Mouse (Mus musculus): ENCODE results near the gene Pld1. TPM values are rescaled to one million over a fixed set of nuclear protein-coding genes. Genes with fewer than 3 reads are reported as not detected.

The Pld1 gene
- polyA plus RNA-seq, 1 experiment: 2.5 TPM

DNA sequence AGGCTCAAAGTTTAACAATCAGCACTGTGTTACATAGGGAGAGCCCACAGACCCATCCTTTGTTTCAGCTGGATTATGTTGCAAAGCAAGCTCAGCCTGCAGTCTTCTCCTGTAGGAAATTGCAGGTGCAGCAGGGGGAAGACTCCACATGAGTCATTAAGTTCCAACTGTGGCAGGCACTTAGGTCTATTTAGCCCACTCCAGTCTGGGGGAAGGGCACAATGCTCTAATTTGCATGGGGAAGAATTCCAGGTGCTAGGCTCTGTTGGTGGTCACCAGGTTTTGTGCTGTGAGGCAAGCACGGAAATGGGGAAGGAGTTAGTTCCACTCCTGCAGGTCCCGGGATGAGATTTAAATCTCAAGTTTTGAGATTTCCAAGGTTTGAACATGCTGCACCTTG, 99.6 kb downstream of the Pld1 start:
- Histone ChIP-seq H3K27me3 (ENCODE audit: control insufficient read depth, insufficient read depth, insufficient read length) (no peaks in the 10 kb centered on the region), H3ac (ENCODE audit: control insufficient read depth, insufficient read length, low read depth) (no peak overlapping the region), H3K36me3 (ENCODE audit: control insufficient read depth, insufficient read depth) (peaks cover 5% of the 10 kb centered on the region), H3K4me3 (ENCODE audit: insufficient read depth, poor library complexity, severe bottlenecking) (no peak overlapping the region), H3K79me2 (ENCODE audit: control insufficient read depth, insufficient read depth) (no peaks in the 10 kb centered on the region), H3K79me3 (ENCODE audit: low read depth) (no peaks in the 10 kb centered on the region)
- TF ChIP-seq MYOG (IDR thresholded peaks at IDR 0.05; ENCODE audit: control insufficient read depth, extremely low read depth, insufficient read length) (no peak), CTCF (IDR thresholded peaks at IDR 0.05; ENCODE audit: control insufficient read depth, insufficient read depth, insufficient read length) (no peak), CEBPB (IDR thresholded peaks at IDR 0.05; ENCODE audit: low read depth) (no peak), FOSL1 (IDR thresholded peaks at IDR 0.05; ENCODE audit: insufficient read depth, low read length, poor library complexity, severe bottlenecking) (no peak), MYOD1 (IDR thresholded peaks at IDR 0.05; ENCODE audit: control insufficient read depth, insufficient read length, low read depth) (no peak)

DNA sequence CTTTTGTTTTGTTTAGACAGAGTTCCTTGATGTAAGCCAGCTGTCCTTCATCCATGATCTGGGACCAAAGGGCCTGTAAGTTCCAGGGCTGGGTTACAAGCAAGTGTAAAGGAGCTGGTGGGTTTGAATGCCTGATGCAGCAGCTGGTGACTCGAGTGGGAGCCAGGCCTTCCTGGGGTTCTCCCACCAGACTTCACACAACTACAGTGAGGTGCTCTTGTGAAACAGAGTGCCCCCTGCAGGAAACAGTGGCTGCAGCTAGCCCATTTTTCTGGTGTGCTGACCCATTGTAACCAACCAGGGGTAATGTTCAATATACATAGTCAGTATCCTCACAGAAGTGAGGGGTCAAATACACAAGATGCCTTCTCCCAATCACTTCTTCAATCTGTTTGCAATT, 101.3 kb downstream of the Pld1 start:
- no peak for TF ChIP-seq USF1 (IDR thresholded peaks at IDR 0.05; ENCODE audit: low read depth)
- TF ChIP-seq FOSL1 (IDR thresholded peaks at IDR 0.05; ENCODE audit: insufficient read depth, low read length, poor library complexity, severe bottlenecking): no peak
- no peak for TF ChIP-seq CTCF (IDR thresholded peaks at IDR 0.05; ENCODE audit: control insufficient read depth, insufficient read depth, insufficient read length)
- no peak for TF ChIP-seq MYOG (IDR thresholded peaks at IDR 0.05; ENCODE audit: control insufficient read depth, extremely low read depth, insufficient read length)
- TF ChIP-seq MYOD1 (IDR thresholded peaks at IDR 0.05; ENCODE audit: control insufficient read depth, insufficient read length, low read depth): no peak
- TF ChIP-seq CEBPB (IDR thresholded peaks at IDR 0.05; ENCODE audit: low read depth): no peak
- TF ChIP-seq MAX (IDR thresholded peaks at IDR 0.05): no peak
- Histone ChIP-seq H3ac (ENCODE audit: control insufficient read depth, insufficient read length, low read depth) (no peak overlapping the region), H3K79me3 (ENCODE audit: low read depth) (no peaks in the 10 kb centered on the region), H3K27me3 (ENCODE audit: control insufficient read depth, insufficient read depth, insufficient read length) (no peaks in the 10 kb centered on the region), H3K36me3 (ENCODE audit: control insufficient read depth, insufficient read depth) (peaks cover 5% of the 10 kb centered on the region), H3K79me2 (ENCODE audit: control insufficient read depth, insufficient read depth) (no peaks in the 10 kb centered on the region), H3K4me3 (ENCODE audit: insufficient read depth, poor library complexity, severe bottlenecking) (no peak overlapping the region)

DNA sequence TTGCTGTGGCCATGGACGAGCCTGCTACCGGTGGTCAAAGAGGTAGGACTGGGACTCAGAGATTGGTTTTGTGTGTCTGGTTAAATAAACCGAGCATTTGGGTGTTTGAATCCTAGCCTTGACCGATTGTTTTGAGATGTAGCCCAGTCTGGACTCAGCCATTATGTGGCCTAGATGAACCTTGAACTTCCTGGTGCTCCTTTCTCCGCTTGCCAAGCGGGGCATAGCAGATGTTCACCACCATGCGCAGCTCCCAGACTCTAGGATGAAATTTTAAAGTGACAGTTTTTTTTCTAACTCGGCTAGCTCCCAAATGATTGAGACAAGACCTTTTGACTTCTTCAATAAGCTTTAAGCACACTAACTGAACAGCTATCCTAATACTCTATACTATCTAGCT, 102.7 kb downstream of the Pld1 start:
- no peaks in the 10 kb centered on the region for H3K79me2 ChIP-seq (ENCODE audit: control insufficient read depth, insufficient read depth)
- H3ac ChIP-seq (ENCODE audit: control insufficient read depth, insufficient read length, low read depth): no peak overlapping the region
- no peaks in the 10 kb centered on the region for H3K79me3 ChIP-seq (ENCODE audit: low read depth)
- H3K4me3 ChIP-seq (ENCODE audit: insufficient read depth, poor library complexity, severe bottlenecking): no peak overlapping the region
- H3K27me3 ChIP-seq (ENCODE audit: control insufficient read depth, insufficient read depth, insufficient read length): no peaks in the 10 kb centered on the region
- H3K36me3 ChIP-seq (ENCODE audit: control insufficient read depth, insufficient read depth): peaks cover 5% of the 10 kb centered on the region
- TF ChIP-seq MYOD1 (IDR thresholded peaks at IDR 0.05; ENCODE audit: control insufficient read depth, insufficient read length, low read depth): no peak
- no peak for TF ChIP-seq MAX (IDR thresholded peaks at IDR 0.05)
- no peak for TF ChIP-seq FOSL1 (IDR thresholded peaks at IDR 0.05; ENCODE audit: insufficient read depth, low read length, poor library complexity, severe bottlenecking)
- TF ChIP-seq MYOG (IDR thresholded peaks at IDR 0.05; ENCODE audit: control insufficient read depth, extremely low read depth, insufficient read length): no peak
- no peak for TF ChIP-seq CTCF (IDR thresholded peaks at IDR 0.05; ENCODE audit: control insufficient read depth, insufficient read depth, insufficient read length)
- TF ChIP-seq CEBPB (IDR thresholded peaks at IDR 0.05; ENCODE audit: low read depth): no peak
- no peak for TF ChIP-seq USF1 (IDR thresholded peaks at IDR 0.05; ENCODE audit: low read depth)

DNA sequence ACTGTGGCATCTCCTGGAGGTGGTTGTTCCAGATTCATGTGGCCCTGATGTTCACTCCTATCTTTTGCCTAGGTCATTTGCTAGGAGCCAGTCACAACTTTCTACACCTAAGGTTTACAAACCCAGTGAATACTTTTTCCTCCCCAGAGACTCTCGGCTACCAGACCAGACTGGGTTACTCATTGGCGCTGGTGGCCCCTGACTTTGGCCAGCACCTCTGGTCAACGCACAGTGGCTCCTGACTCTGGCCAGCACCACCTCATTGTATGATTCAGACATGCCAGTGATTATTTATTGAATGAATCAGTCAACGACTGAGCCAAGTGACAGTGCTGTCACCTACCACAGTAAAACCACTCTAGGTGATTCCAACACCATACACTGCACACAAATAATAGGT, 103.9 kb downstream of the Pld1 start:
- Histone ChIP-seq H3K36me3 (ENCODE audit: control insufficient read depth, insufficient read depth) (peaks cover 5% of the 10 kb centered on the region), H3K79me2 (ENCODE audit: control insufficient read depth, insufficient read depth) (no peaks in the 10 kb centered on the region), H3K4me3 (ENCODE audit: insufficient read depth, poor library complexity, severe bottlenecking) (no peak overlapping the region), H3K79me3 (ENCODE audit: low read depth) (no peaks in the 10 kb centered on the region), H3K27me3 (ENCODE audit: control insufficient read depth, insufficient read depth, insufficient read length) (no peaks in the 10 kb centered on the region), H3ac (ENCODE audit: control insufficient read depth, insufficient read length, low read depth) (no peak overlapping the region)
- TF ChIP-seq USF1 (IDR thresholded peaks at IDR 0.05; ENCODE audit: low read depth) (no peak), CTCF (IDR thresholded peaks at IDR 0.05; ENCODE audit: control insufficient read depth, insufficient read depth, insufficient read length) (no peak), FOSL1 (IDR thresholded peaks at IDR 0.05; ENCODE audit: insufficient read depth, low read length, poor library complexity, severe bottlenecking) (no peak), MAX (IDR thresholded peaks at IDR 0.05) (no peak), MYOD1 (IDR thresholded peaks at IDR 0.05; ENCODE audit: control insufficient read depth, insufficient read length, low read depth) (no peak), CEBPB (IDR thresholded peaks at IDR 0.05; ENCODE audit: low read depth) (no peak), MYOG (IDR thresholded peaks at IDR 0.05; ENCODE audit: control insufficient read depth, extremely low read depth, insufficient read length) (no peak)

DNA sequence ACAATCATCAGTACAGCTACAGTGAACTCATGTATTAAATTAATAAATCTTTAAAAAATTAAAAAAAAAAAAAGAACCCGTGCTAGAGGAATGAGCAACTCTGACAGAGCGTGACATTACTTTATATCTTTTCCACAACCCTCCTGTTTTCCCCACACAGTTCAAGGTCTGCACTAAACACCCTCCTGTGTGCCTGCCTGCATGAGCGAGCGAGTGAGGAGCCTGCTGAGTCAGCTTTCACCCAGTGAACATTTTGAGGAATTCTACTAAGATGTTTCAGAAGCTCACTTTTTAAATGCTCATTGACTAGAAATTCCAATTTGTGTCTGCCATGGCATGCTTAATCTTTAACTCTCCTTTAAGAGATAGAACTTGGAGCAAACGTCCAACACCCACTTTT, 109.1 kb downstream of the Pld1 start:
- Histone ChIP-seq H3K79me3 (ENCODE audit: low read depth) (no peaks in the 10 kb centered on the region), H3K4me3 (ENCODE audit: insufficient read depth, poor library complexity, severe bottlenecking) (no peak overlapping the region), H3ac (ENCODE audit: control insufficient read depth, insufficient read length, low read depth) (no peak overlapping the region), H3K36me3 (ENCODE audit: control insufficient read depth, insufficient read depth) (no peaks in the 10 kb centered on the region), H3K79me2 (ENCODE audit: control insufficient read depth, insufficient read depth) (no peaks in the 10 kb centered on the region), H3K27me3 (ENCODE audit: control insufficient read depth, insufficient read depth, insufficient read length) (no peaks in the 10 kb centered on the region)
- no peak for TF ChIP-seq USF1 (IDR thresholded peaks at IDR 0.05; ENCODE audit: low read depth)
- no peak for TF ChIP-seq MYOD1 (IDR thresholded peaks at IDR 0.05; ENCODE audit: control insufficient read depth, insufficient read length, low read depth)
- no peak for TF ChIP-seq MYOG (IDR thresholded peaks at IDR 0.05; ENCODE audit: control insufficient read depth, extremely low read depth, insufficient read length)
- no peak for TF ChIP-seq CEBPB (IDR thresholded peaks at IDR 0.05; ENCODE audit: low read depth)
- TF ChIP-seq MAX (IDR thresholded peaks at IDR 0.05): no peak
- no peak for TF ChIP-seq CTCF (IDR thresholded peaks at IDR 0.05; ENCODE audit: control insufficient read depth, insufficient read depth, insufficient read length)

DNA sequence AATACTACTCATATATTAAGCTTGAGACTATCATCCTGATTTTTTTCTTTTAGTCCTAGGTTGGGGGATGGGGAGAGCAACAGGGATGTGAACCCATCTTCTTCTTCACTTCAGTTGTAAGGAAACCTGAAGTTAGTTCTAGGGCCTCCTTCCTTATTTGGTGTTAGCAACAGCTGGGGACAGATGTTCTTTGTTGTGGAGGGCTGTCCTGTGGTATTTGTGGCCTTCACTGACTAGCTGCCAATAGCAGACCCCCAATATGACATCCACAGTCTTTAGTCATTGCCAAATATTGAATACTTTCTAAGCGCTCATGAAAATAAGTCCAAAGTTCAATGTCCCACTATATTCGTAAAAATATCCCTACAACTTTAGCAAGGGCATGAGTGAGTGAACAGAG, 111.0 kb downstream of the Pld1 start:
- no peak for TF ChIP-seq FOSL1 (IDR thresholded peaks at IDR 0.05; ENCODE audit: insufficient read depth, low read length, poor library complexity, severe bottlenecking)
- TF ChIP-seq CTCF (IDR thresholded peaks at IDR 0.05; ENCODE audit: control insufficient read depth, insufficient read depth, insufficient read length): no peak
- no peak for TF ChIP-seq MYOD1 (IDR thresholded peaks at IDR 0.05; ENCODE audit: control insufficient read depth, insufficient read length, low read depth)
- no peak for TF ChIP-seq MYOG (IDR thresholded peaks at IDR 0.05; ENCODE audit: control insufficient read depth, extremely low read depth, insufficient read length)
- TF ChIP-seq USF1 (IDR thresholded peaks at IDR 0.05; ENCODE audit: low read depth): no peak
- no peak for TF ChIP-seq MAX (IDR thresholded peaks at IDR 0.05)
- TF ChIP-seq CEBPB (IDR thresholded peaks at IDR 0.05; ENCODE audit: low read depth): no peak
- no peaks in the 10 kb centered on the region for H3K36me3 ChIP-seq (ENCODE audit: control insufficient read depth, insufficient read depth)
- H3ac ChIP-seq (ENCODE audit: control insufficient read depth, insufficient read length, low read depth): no peak overlapping the region
- no peaks in the 10 kb centered on the region for H3K79me3 ChIP-seq (ENCODE audit: low read depth)
- H3K27me3 ChIP-seq (ENCODE audit: control insufficient read depth, insufficient read depth, insufficient read length): no peaks in the 10 kb centered on the region
- no peak overlapping the region for H3K4me3 ChIP-seq (ENCODE audit: insufficient read depth, poor library complexity, severe bottlenecking)
- no peaks in the 10 kb centered on the region for H3K79me2 ChIP-seq (ENCODE audit: control insufficient read depth, insufficient read depth)
